Mouse (Mus musculus) frontal cortex, postnatal 25 days (tissue): ENCODE results near the gene Aldh1b1.

Experiments
- DNase-seq, 2 experiments: peaks; one replicate each; pipeline ENCODE4 v3.0.0; 2022; ENCODE audit warnings: low spot score in 2 of 2

Aldh1b1 gene

DNA sequence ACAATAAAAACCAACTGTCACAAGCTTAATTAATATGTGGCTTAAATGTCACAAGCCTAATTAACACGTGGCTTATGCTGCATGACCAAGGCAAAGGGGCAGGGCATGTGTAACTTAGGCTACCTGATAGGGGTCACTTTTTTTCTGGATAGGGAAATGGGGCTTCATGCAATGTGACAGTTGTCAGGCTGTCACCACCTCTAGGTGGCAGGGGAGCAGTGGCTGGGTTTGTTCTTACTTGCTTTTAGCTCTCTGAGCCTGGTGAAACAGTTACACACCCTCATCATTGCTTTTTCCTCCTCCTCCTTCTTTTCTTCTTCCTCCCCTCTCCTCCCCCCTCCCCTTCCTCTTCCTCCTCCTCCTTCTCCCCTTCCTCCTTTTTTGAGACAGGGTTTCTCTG is 15.2 kb upstream of the Aldh1b1 start:
- DNase-seq = no peak

GRCm38 (mm10) chr4:45785959-45786358 is 12.9 kb upstream of the Aldh1b1 start:
- DNase-seq = no peak

DNA sequence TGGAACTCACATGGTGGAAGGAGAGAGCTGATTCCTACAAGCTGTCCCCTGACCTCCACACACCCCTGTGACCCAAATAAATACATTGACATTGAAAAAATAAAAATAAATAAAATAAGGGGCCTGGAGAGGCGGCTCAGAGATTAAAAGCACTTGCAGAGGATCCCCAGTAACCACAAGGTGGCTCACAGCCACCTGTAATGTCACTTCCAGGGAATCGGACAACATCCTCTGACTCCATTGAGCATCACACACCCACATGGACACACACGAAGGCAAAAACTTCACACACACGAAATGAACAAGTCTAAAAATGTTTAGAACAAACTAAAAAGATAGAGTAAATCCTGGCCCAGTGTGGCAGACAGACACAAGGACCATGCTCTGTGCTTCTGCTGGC is 12.1 kb upstream of the Aldh1b1 start:
- no peak for DNase-seq

DNA sequence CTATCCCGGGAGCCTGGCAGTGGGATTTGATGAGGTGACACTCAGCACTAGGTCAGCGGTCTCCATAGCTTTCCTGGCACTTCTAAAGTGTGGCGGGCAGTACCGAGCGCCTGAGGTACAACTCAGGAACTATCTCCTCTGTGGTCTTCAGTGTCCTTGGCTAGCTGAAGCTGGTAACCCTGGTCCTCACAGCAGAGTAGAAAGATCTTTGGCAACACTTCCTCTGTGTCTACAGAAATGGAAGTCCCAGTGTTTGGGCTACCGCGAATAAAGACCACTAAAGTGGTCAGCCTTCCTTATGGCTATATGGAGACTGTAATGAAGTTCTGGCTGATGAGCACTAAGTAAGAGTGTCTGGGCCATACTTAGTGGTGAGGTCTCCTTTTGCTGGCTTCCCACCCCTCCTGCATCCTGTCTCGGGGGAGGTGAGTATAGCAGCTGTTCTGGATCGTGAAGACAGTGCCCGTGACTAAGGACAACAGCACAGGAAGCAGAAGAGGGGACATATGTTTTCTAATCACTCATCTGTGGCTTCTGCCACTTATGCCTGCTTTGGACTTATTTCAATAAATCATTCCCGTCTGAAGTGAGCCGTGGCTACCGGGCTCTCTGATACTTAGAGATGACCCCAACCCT is 10.3 kb upstream of the Aldh1b1 start:
- no peak for DNase-seq

GRCm38 (mm10) chr4:45789263-45789958 is 9.4 kb upstream of the Aldh1b1 start:
- DNase-seq = peak; percentile 25 to 43

- DNase-seq = no peak
Measured at GRCm38 (mm10) chr4:45790018-45790417, 8.8 kb upstream of the Aldh1b1 start.

GRCm38 (mm10) chr4:45795191-45795811 is 3.5 kb upstream of the Aldh1b1 start:
- no peak for DNase-seq

GRCm38 (mm10) chr4:45796760-45797159 is 2.1 kb upstream of the Aldh1b1 start:
- no peak for DNase-seq

DNA sequence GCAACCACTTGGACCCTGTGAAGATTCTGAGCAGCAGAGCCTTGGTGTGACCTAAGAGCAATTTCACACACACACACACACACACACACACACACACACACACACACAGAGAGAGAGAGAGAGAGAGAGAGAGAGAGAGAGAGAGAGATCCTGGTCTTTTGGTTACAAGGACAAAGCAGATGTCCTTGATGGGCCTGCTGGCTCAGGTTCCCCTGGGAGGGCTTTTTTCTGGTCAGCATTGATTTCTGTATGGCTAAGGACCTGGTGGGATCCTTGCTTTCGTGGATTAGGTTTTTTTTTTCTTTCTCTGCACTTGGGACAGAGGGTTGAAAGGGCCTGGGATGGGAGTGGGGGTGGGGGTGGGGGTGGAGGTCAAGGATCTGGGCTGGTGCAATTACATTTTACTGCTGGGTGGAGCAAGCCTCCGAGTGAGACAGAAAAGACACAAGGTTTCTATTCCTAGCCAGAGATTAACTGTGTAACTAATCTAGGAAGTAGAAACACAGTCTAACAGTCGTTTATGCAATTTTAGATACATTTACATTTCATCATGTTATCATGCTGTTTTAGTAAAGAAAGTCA is 1.2 kb downstream of the Aldh1b1 start:
- DNase-seq = no peak

GRCm38 (mm10) chr4:45802900-45803299 is 4.1 kb downstream of the Aldh1b1 start:
- no peak for DNase-seq

DNA sequence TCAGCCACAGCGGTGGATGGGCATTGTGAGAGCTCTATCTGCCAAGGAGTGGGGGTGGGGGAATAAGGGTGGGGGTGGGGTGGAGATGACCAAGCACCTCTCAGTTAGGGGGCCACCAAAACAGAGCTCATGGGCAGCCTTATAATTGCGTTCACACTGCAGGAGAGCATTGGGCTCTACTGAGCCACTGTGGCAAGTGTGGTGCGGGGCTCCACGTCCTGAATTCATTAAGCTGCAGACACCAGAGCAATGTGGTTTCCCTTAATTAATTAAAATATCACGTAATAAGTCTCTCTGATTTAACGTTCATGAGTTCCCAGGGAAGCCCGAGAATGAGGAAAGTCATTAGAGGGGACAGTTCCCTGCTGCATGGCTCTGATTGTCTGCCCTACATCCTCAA is 9.2 kb downstream of the Aldh1b1 start:
- no peak for DNase-seq

GRCm38 (mm10) chr4:45811250-45811649 is 12.4 kb downstream of the Aldh1b1 start:
- no peak for DNase-seq

- DNase-seq = peak; percentile 29 to 53
Measured at GRCm38 (mm10) chr4:45815542-45815941, 16.7 kb downstream of the Aldh1b1 start.

GRCm38 (mm10) chr4:45818814-45819207 is 20.0 kb downstream of the Aldh1b1 start:
- DNase-seq = no peak

- peak; percentile 20 to 31 for DNase-seq
Measured at GRCm38 (mm10) chr4:45819208-45819931, 20.5 kb downstream of the Aldh1b1 start.

DNA sequence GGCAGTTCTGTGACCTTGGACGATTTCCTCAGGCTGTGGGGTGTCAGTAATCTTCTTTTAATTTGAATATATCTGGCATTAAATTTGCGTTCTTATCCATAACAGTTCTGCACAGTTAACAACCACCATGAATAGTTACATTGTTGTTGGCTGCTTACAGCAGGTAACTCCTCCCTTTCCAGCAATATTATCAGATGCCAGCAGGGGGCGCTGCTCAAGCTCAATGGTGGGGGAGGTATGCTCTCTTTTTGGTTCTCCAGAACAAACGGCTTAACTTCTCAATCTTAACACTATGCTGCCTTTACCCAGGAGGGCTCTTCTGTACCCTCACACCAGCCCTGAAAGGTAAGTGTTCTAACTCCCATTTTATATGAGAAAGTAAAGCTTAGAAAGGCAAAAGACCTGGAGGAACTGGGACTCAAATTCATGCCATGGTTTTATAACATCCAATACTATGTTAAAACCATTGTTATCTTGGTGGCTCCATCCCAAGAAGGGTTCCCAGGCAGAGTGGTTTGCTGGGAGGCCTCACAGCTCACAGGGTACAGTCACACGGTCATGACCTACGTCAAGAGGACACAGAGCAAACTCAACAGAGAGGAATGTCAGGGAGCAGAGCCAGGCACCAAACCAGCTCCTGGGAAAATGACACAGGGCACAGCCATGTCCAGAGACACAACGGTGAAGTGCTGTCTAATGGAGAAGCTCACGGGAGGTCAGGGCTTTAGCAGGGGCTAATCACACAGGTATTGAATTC is 21.4 kb downstream of the Aldh1b1 start:
- peak; percentile 59 to 64 for DNase-seq

DNA sequence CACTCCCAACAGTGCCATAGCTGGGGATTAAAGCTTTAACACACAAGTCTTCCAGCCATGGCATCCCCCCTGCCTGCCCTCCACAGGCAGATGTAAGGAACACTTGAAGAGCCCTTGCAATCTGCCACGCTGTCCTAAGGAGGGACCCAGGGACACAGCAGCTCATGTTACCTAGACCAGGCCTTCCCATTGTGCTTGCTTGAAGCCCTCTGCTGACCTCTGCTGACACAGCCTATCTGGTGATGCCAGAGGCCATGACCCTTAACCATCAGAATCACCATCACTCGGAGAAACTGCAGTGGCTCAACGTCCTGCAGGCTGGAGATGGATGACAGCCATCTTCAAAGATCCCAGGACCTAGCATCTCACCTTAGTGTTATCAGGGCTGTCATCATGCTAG is 23.2 kb downstream of the Aldh1b1 start:
- DNase-seq = no peak

- no peak for DNase-seq
Measured at GRCm38 (mm10) chr4:45822781-45823575, 24.2 kb downstream of the Aldh1b1 start.

DNA sequence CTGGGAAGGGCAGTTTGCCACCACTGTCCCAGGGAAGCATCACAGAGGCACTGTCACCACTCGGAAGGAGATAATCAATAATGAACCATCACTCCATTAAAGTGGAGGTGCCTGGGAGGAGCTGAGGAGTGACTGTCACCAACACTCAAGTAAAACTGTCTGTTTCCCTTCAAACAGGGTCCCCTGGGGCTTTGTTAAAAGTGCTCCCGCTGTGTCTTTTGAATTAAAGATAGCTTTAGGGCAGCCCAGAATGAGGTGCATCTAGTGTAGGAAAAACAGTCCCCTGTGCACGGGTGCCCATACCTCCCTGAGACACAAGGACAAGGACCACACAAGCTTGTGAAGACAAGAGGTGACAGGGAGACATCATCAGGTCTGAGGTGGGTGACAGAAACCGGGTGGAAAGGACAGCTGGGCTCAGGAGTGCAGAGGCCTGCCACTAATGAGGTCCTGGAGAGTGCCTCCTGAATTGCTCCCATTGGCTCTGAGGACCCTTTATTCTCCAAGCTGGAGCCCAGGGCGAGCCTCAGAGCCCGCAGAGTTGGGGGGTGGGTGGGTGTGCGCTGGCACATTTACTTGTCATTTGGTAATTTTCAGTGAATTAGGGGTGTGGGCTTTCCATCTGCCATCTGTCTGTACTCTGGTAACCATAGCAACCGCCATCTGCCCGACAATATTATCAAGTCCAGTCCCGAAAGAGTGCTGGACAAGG is 25.4 kb downstream of the Aldh1b1 start:
- DNase-seq = no peak
